ENCODE assay signal across 8 mouse cellular contexts in genomic region chr2:156775455-156776435, GRCm38 (mm10). TPM values are rescaled to one million over a fixed set of nuclear protein-coding genes. Genes with fewer than 3 reads are reported as not detected.
DNase-seq lines count a peak whose midpoint lies in the region; ATAC-seq and TF ChIP-seq lines count a peak whose summit lies in the region.

No protein-coding gene starts in this region.

- H3K4me2 ChIP-seq in intestine, embryonic 14.5 days (ENCODE audit: low read length): peak overlapping the region; percentile 49
- H3K4me2 ChIP-seq in midbrain, postnatal 0 days (ENCODE audit: low read depth, low read length, poor library complexity, severe bottlenecking): peak overlapping the region; percentile 49

- H3K4me1 ChIP-seq in embryonic fibroblast, embryonic 13.5 days (ENCODE audit: control insufficient read depth, insufficient read depth, low read length): no peaks in the 10 kb centered on the region
- peaks cover 23% of the 10 kb centered on the region for H3K4me1 ChIP-seq in intestine, embryonic 14.5 days (replicated peaks; ENCODE audit: control insufficient read depth, insufficient read depth, low read length)
- 0 out of 2 replicates have a peak, but pooled peaks cover 2% of the 10 kb centered on the region for H3K4me1 ChIP-seq in midbrain, postnatal 0 days (ENCODE audit: insufficient read depth, low read length)

- DNase-seq in layer of hippocampus, adult 2 months (ENCODE audit: low spot score in 2 of 2): no peak
- DNase-seq in layer of hippocampus, adult 9-10 months (ENCODE audit: low spot score): no peak
- peak; percentile 57 for DNase-seq in intestine, embryonic 14.5 days (ENCODE audit: low spot score)
- peak; percentile 27 for DNase-seq in midbrain, postnatal 0 days (ENCODE audit: low spot score)
- DNase-seq in thymus, postnatal 10 days (ENCODE audit: low spot score in 2 of 2): no peak
- no peak for DNase-seq in left cerebral cortex, adult 11 months (ENCODE audit: low spot score)
- DNase-seq in urinary bladder, adult 18-20 months (ENCODE audit: low spot score in 2 of 2): no peak

- no peak for ATAC-seq in intestine, embryonic 14.5 days (replicated peaks; ENCODE audit: low FRiP score, low TSS enrichment, low read depth)
- peak; percentile 45; the same call in 1 of the 2 replicates for ATAC-seq in midbrain, postnatal 0 days (ENCODE audit: low FRiP score)

- H3K4me3 ChIP-seq in layer of hippocampus, adult 2 months: peak overlapping the region; percentile 49
- H3K4me3 ChIP-seq in embryonic fibroblast, embryonic 13.5 days (ENCODE audit: insufficient read depth, low read length): peak overlapping the region; percentile 48
- peak overlapping the region; percentile 42 for H3K4me3 ChIP-seq in intestine, embryonic 14.5 days (ENCODE audit: low read depth, low read length)
- peak overlapping the region; percentile 29 for H3K4me3 ChIP-seq in midbrain, postnatal 0 days (ENCODE audit: low read depth, low read length)

- no peaks in the 10 kb centered on the region for H3K9me3 ChIP-seq in intestine, embryonic 14.5 days (ENCODE audit: control insufficient read depth, low read length)
- H3K9me3 ChIP-seq in midbrain, postnatal 0 days (ENCODE audit: low read length): no peaks in the 10 kb centered on the region

- H3K27ac ChIP-seq in layer of hippocampus, adult 2 months: peak overlapping the region; percentile 32; the same call in 1 of the 2 replicates
- peak overlapping the region; percentile 70 for H3K27ac ChIP-seq in embryonic fibroblast, embryonic 13.5 days (ENCODE audit: insufficient read depth, low read length)
- H3K27ac ChIP-seq in intestine, embryonic 14.5 days (ENCODE audit: low read depth): peak overlapping the region; percentile 94
- no peak overlapping the region for H3K27ac ChIP-seq in midbrain, postnatal 0 days (ENCODE audit: low read depth, low read length)

- H3K36me3 ChIP-seq in intestine, embryonic 14.5 days (ENCODE audit: control insufficient read depth, insufficient read depth, low read length): 0 out of 2 replicates have a peak, but pooled peaks cover 14% of the 10 kb centered on the region
- no peaks in the 10 kb centered on the region for H3K36me3 ChIP-seq in midbrain, postnatal 0 days (ENCODE audit: insufficient read depth, low read length)

- TF ChIP-seq POLR2A in embryonic fibroblast, embryonic 13.5 days (IDR thresholded peaks at IDR 0.05; ENCODE audit: low read depth, low read length): peak; percentile 78

- H3K27me3 ChIP-seq in intestine, embryonic 14.5 days (replicated peaks; ENCODE audit: control insufficient read depth, insufficient read depth, low read length): no peaks in the 10 kb centered on the region
- H3K27me3 ChIP-seq in midbrain, postnatal 0 days (ENCODE audit: insufficient read depth, low read length): 0 out of 2 replicates have a peak, but pooled peaks cover 3% of the 10 kb centered on the region

- peak overlapping the region; percentile 63 for H3K9ac ChIP-seq in intestine, embryonic 14.5 days (ENCODE audit: low read length)
- 0 out of 2 replicates have a peak overlapping the region, but pooled peaks have one; percentile 24 for H3K9ac ChIP-seq in midbrain, postnatal 0 days (replicated peaks; ENCODE audit: low read length, poor library complexity, severe bottlenecking)

- no peak for TF ChIP-seq CTCF in layer of hippocampus, adult 2 months (conservative IDR thresholded peaks at IDR 0.05)
- TF ChIP-seq CTCF in embryonic fibroblast, embryonic 13.5 days (IDR thresholded peaks at IDR 0.05; ENCODE audit: borderline replicate concordance, insufficient read depth, low read length): no peak
- TF ChIP-seq CTCF in midbrain, postnatal 0 days (IDR thresholded peaks at IDR 0.05): no peak

- WGBS in intestine, embryonic 14.5 days: 30% methylated on average over 17 of the region's 17 CpGs
- WGBS in midbrain, postnatal 0 days: 35% methylated on average over 17 of the region's 17 CpGs

RNA-seq across cellular contexts. Expression of gene Myl9, which starts 0.5 kb away (rescaled TPM):
- 10 to 100 TPM; 14.3 to 18.6 TPM for total RNA-seq in layer of hippocampus, adult 2 months (2021)
- 830 and 1,112 TPM in 2 replicates for polyA plus RNA-seq in embryonic fibroblast, embryonic 13.5 days (2011; ENCODE audit: insufficient read length, low read depth, missing spikeins)
- 1,449 and 1,579 TPM in 2 replicates for polyA plus RNA-seq in intestine, embryonic 14.5 days (2014; fragmentation: Nextera tagmentation; extraction: Ambion mirVana)
- 27.4 and 30.7 TPM in 2 replicates for total RNA-seq in midbrain, postnatal 0 days (2014; rRNA removed)
- polyA plus RNA-seq in midbrain, postnatal 0 days (2015; fragmentation: Nextera tagmentation; extraction: Ambion mirVana): 33.8 and 38.4 TPM in 2 replicates

Comparison
In these comparisons a context has a peak if more than half of its experiments do, and no peak if none do; other contexts are left out.
1. DNase-seq: peak in intestine, embryonic 14.5 days (single experiment) and midbrain, postnatal 0 days (single experiment); none in layer of hippocampus, adult 2 months (0 of 2), layer of hippocampus, adult 9-10 months (single experiment), thymus, postnatal 10 days (0 of 2), left cerebral cortex, adult 11 months (single experiment) and urinary bladder, adult 18-20 months (0 of 2).
2. RNA of gene Myl9, which starts 0.5 kb away (polyA plus RNA-seq): 1,449 to 1,579 TPM in intestine, embryonic 14.5 days and 830 to 1,112 TPM in embryonic fibroblast, embryonic 13.5 days; 33.8 to 38.4 TPM in midbrain, postnatal 0 days; every median in the first group is over 10 times any median in the second.
3. Peak in every context shown above with its lines, with median percentiles within 50 percentile points of each other: H3K4me3 ChIP-seq.